Mouse (Mus musculus) adipocyte (in vitro differentiated cells): Measurements from ENCODE around the gene Gm11020.
A peak's percentile ranks its signal among the peaks of the same experiment; 100 is the strongest.

Experiments used
- DNase-seq: peaks from one replicate; pipeline ENCODE4 v3.0.0-alpha.2; 2016; ENCODE audit warnings: low spot score

The Gm11020 gene

GRCm38 (mm10) chr8:104342426-104342825, 21.1 kb downstream of the Gm11020 start:
- DNase-seq: no peak

- DNase-seq: peak; percentile 91
Measured at GRCm38 (mm10) chr8:104343957-104344356, 22.6 kb downstream of the Gm11020 start.

GRCm38 (mm10) chr8:104344622-104345021, 23.3 kb downstream of the Gm11020 start:
- no peak for DNase-seq

DNA sequence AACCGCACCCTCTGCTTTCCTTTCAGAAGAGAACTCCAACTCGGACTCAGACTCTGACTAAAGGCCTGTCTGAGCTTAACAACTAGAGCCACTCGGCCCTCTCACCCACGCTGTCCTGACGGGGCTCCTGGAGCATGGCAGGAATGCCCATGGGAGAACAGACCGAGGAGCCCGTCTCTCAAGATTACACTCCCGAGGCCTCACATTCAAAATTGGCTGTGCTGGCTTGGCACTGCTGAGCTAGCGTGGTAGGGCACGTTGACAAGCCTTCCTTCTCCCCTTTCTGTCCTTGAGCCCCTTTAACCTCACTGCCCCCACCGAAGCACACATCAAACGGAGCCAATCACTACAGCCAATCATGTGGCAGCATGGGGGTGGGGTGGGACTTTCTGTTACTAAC, 25.3 kb downstream of the Gm11020 start:
- no peak for DNase-seq

DNA sequence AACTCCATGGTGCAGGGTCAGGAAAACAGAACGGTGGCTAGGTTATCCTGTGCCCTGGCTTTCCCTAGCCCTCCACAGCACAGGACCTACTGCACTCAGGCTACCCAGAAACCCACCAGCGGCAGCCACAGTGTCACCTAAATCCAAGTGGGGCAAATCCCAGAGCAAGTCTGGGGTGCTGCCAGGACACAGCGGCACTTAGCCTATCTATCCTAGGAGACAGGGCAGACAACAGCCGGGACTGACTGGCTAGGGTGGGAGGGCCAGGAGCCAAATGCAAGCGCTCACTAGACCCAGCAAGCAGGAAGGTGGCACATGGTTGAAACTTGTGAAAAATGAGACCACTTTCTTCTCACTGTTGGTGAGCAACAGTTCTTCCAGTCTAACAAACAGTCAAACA, 27.6 kb downstream of the Gm11020 start:
- DNase-seq: peak; percentile 44

DNA sequence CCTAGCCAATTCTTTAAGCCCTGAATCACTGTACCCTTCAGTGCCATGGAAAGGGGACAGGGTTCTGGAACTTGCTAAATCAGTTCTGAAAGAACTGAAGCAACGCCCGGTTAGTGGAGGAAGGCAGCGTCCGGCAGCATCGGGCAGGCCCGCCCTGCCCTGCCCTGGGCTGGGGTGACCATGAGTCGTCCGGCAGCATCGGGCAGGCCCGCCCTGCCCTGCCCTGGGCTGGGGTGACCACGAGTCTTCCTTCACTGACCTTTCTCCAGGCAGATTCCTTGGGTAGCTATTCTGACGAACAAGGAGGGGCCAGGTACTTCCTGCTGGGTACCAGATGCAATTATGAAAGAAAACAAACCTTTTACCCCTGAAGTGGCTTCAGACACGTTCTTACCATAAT, 28.7 kb downstream of the Gm11020 start:
- DNase-seq: no peak

DNA sequence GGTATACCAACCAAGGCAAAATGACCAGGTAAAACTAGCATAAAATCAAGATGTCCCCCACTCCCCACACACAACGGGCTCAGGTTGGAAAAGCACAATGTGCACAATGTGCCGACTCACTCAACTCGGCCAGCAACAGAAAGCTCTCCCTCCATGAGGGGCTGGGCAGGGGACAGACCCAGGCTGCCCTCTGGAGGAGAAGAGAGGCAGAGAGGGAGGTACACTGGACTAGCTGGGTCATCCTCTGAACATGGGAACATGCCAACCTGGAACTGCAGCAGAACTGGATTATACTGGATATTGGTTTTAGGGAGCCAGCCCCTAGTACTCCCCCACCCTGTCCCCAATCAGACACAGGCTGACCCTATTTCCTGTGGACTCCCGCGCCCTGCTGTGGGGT, 31.8 kb downstream of the Gm11020 start:
- no peak for DNase-seq

DNA sequence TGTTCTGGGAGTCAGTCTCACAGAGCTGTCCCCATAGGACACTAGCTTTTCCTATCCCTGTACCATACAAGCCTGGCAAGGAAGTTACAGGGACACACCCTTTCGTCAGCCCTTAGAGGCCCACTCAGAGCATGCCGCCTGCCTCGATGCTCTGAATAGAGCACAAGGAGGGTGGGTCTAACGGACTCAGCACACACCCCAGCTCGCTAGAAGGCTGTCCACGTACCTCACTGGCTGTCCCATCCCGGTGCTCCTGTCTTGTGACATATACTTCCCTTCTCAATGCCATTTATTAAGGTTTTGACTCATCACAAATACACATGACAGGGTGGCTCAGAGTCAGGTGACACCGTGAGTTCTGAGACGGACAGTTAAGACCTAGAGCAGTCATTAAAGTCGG, 33.1 kb downstream of the Gm11020 start:
- no peak for DNase-seq

DNA sequence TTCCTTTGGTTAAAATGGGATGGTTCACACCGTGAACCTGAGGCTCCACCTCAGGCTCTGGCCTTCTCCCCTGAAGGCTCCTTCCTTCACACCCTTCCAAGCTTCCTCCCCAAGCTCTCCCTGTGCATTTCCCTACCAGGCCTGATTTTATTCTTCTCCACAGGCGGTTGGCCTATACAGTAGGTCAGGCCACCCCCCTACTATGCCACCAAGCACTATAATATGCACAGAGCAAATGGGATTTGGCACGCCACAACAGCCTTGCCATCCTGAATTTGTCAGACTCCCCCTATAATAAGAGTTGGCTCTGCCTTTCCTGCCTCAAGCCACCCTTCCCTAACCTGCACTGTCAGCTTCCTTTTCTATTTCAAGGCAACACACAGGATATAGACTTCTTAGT, 37.3 kb downstream of the Gm11020 start:
- DNase-seq: no peak

DNA sequence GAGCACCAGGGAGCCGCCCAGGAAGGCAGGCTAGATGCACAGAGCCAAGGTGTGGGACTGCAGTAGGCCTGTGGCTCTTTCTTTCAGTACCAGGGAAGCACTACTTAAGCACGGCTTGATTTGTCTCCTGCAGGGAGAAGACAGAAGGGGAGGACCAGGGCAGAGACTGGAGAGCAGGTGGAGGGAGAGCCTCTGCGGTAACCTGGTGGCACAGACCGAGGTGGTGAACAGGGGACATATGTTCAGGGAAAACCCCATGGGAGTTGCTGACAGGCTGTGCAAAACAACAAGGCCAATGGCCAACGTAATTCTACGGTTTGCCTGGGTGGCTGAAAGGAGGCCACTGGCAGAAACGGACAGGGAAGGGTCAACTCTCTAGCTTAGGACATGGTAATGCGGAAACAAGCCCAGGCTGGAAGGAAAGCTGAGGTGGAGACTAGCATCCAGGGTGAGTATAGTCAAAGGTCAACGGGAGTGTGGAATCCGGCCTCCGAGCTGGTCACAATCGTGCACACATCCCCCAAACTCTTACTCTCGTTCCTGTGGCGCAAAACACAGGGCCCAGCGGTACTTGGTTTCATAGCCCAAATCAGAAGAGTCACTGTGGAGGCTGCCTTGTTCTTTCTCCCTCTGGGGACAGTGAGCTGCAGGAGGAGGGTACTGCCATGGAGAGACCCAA, 38.5 kb downstream of the Gm11020 start:
- DNase-seq: peak; percentile 65

DNA sequence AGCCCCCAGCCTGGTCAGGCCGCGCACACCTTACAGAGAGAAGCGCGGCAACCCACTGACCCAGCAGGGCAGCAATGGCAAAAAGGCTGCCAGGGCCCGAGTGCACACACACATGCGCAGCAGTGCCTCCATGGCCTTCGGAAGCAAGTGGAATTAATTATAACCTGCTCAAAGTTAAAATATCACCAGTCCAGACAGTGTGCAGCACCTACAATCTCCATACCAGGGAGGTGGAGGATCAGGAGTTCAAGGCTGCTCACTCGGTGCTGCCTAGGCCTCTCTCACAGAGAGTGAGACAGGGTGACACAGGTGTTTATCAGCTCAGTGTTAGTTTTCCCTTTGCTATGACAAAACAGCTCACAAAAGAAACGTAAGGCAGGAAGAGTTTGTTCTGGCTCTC, 44.3 kb downstream of the Gm11020 start:
- DNase-seq: no peak

DNA sequence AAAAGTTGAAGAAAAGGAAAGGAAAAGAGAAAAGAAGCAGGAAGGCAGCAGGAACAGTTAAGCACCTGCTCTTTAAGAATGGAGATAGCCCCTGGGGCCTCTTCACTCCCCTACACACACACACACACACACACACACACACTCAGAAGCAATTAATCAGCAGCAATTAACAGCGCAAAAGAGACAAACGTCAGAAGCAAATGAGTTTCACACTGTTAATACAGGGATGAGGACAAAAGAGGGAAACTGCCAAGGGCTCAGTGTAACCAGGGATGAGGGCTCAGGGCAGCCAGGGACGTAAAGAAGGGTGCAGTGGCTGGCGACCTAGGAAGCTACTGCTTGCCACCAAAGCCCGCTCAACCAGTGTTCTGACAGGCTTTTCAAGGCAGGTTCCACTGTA, 46.0 kb downstream of the Gm11020 start:
- DNase-seq: no peak

DNA sequence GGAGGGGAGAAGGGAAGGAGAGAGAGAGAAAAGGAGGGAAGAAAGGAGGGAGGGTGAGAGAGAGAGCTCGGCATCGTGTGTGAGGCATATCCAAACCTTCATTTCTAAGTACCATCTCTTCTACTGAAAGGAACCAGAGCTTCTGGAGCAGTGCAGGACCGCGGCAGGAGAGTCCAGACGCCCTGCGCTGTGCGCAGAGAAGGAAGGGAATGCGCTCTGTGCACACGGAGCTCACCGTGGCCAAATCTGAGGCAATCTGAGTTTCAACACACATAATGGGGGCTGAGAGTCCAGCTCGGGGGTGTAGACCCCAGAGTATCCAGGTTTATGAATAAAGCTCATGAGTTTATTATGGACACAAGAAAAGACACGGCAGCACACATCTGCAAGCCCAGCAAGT, 48.2 kb downstream of the Gm11020 start:
- DNase-seq: no peak

DNA sequence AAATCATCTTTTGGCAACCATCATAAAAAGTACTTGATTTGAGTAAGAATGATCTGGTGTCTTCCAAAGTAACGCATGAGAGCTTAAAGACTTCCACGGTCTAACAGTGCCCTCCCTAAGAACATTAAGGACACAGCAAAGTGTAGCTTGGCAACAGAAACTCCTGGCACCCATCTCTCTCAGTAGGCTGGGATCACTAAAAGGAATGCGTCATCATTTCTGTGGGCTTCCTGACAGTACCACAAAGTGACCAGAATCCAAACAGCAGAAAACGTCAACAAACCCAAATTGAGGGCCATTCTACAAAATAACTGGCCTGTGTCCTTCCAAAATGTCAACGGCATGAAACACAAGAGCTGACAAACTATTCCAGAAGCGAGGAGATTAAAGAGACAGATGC, 48.7 kb downstream of the Gm11020 start:
- no peak for DNase-seq

GRCm38 (mm10) chr8:104371121-104371520, 49.8 kb downstream of the Gm11020 start:
- no peak for DNase-seq
